Mouse (Mus musculus): ENCODE results near the gene Ctrl. TPM values are rescaled to one million over a fixed set of nuclear protein-coding genes. Genes with fewer than 3 reads are reported as not detected.
"Not testable (repeated sequence)": the region's sequence is repeated elsewhere in the genome, so short reads cannot be mapped to it uniquely, and the experiment has no call there.

Ctrl gene
- polyA plus RNA-seq (2012; ENCODE audit: insufficient read depth, insufficient read length, missing spikeins), result not detected in 2 replicates

DNA sequence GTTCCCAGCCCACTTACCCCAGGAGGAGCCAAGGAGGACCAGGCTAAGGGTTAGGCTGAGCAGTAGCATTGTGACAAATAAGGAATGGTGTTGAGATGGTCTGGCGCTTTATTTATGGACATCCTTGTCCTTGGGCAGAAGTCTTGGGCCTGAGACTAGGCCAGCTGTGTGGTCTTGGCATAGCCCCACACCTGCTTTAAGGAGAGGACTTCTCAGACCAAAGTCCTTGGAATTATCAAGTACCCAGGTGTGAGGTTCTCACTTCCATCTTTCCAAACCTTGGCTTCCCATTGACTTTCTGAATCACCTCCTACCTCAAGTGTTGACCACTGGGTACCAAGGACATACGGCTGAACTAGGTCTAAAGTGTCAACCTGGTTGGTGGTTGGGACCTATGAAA lies at the start of gene Ctrl:
Gene Ctrl, minus strand, starts transcription at position 101 of the 400 bp plus-strand sequence.
- H3K4me3 ChIP-seq (ENCODE audit: insufficient read depth, low read depth, low read length), result no peak within 1 kb of the TSS
- H3K27ac ChIP-seq (replicated peaks; ENCODE audit: low read depth, low read length), result no peak within 1 kb of the TSS

GRCm38 (mm10) chr8:105983406-105983805 lies 49.7 kb upstream of the Ctrl start:
- H3K27ac ChIP-seq (replicated peaks; ENCODE audit: low read depth, low read length); H3K4me1 ChIP-seq (ENCODE audit: control insufficient read depth, insufficient read depth, insufficient read length, low read length); H3K4me3 ChIP-seq (ENCODE audit: insufficient read depth, low read depth, low read length): not testable (repeated sequence)

More for the DNA sequence above, at the start of gene Ctrl:
- H3K4me1 ChIP-seq (ENCODE audit: control insufficient read depth, insufficient read depth, insufficient read length, low read length), result no peaks in the 10 kb centered on the region; the same call in 1 of the 2 replicates

GRCm38 (mm10) chr8:105981146-105981545 lies 47.5 kb upstream of the Ctrl start:
- Histone ChIP-seq H3K4me1 (ENCODE audit: control insufficient read depth, insufficient read depth, insufficient read length, low read length) (no peaks in the 10 kb centered on the region), H3K4me3 (ENCODE audit: insufficient read depth, low read depth, low read length) (no peak overlapping the region), H3K27ac (replicated peaks; ENCODE audit: low read depth, low read length) (no peak overlapping the region)

GRCm38 (mm10) chr8:105979325-105979724 lies 45.7 kb upstream of the Ctrl start, which contains the start of gene Dpep3:
Dpep3 (minus strand) TSS chr8:105979429.
- H3K4me3 ChIP-seq (ENCODE audit: insufficient read depth, low read depth, low read length), result no peak within 1 kb of the TSS
- no peak within 1 kb of the TSS for H3K27ac ChIP-seq (replicated peaks; ENCODE audit: low read depth, low read length)
- no peaks in the 10 kb centered on the region for H3K4me1 ChIP-seq (ENCODE audit: control insufficient read depth, insufficient read depth, insufficient read length, low read length)

DNA sequence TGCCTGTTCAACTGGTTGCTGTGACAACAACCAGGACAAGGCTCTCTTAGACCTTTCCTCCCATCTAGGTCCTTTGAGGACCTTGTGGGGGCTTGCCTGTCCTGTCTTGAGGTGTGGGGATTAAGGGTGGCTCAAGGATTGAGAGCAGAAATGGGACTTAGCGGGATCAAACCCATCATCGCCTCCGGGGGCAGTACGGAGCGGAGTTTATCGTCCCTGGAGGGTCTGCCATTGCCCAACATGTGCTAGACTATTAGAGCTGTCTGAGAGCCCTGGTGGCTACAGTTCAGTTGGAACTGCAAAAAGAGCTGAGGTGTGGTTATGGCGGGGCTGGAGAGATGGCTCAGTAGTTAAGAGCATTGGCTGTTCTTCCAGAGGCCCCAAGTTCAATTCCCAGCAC lies 41.7 kb upstream of the Ctrl start:
- no peak overlapping the region for H3K27ac ChIP-seq (replicated peaks; ENCODE audit: low read depth, low read length)
- H3K4me1 ChIP-seq (ENCODE audit: control insufficient read depth, insufficient read depth, insufficient read length, low read length), result no peaks in the 10 kb centered on the region
- H3K4me3 ChIP-seq (ENCODE audit: insufficient read depth, low read depth, low read length), result no peak overlapping the region

GRCm38 (mm10) chr8:105971019-105971720 lies 37.5 kb upstream of the Ctrl start:
- H3K27ac ChIP-seq (replicated peaks; ENCODE audit: low read depth, low read length), result no peak overlapping the region

DNA sequence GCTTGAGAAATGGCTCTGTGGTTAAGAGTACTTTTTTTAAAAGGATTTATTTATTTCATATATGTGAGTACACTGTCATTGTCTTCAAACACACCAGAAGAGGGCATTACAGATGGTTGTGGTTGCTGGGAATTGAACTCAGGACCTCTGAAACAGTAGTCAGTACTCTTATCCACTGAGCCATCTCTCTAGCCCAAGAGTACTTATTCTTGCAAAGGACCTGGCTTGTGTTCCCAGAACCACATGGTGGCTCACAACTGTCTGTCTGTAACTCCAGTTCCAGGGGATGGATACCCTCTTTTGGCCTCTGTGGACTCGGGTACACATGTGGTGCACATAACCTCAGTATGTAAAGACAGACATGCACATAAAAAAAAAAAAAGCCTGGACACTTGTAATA lies 35.7 kb upstream of the Ctrl start:
- no peak overlapping the region for H3K4me3 ChIP-seq (ENCODE audit: insufficient read depth, low read depth, low read length)
- peaks cover 2% of the 10 kb centered on the region; the same call in 1 of the 2 replicates for H3K4me1 ChIP-seq (ENCODE audit: control insufficient read depth, insufficient read depth, insufficient read length, low read length)
- H3K27ac ChIP-seq (replicated peaks; ENCODE audit: low read depth, low read length), result no peak overlapping the region

More at GRCm38 (mm10) chr8:105971019-105971720, 37.5 kb upstream of the Ctrl start:
- Histone ChIP-seq H3K4me1 (ENCODE audit: control insufficient read depth, insufficient read depth, insufficient read length, low read length) (peaks cover 2% of the 10 kb centered on the region; the same call in 1 of the 2 replicates), H3K4me3 (ENCODE audit: insufficient read depth, low read depth, low read length) (no peak overlapping the region)

GRCm38 (mm10) chr8:105966692-105967311 lies 33.1 kb upstream of the Ctrl start:
- no peak overlapping the region for H3K27ac ChIP-seq (replicated peaks; ENCODE audit: low read depth, low read length)
- peak overlapping the region; percentile 96 for H3K4me3 ChIP-seq (ENCODE audit: insufficient read depth, low read depth, low read length)
- peaks cover 2% of the 10 kb centered on the region; the same call in 1 of the 2 replicates for H3K4me1 ChIP-seq (ENCODE audit: control insufficient read depth, insufficient read depth, insufficient read length, low read length)

GRCm38 (mm10) chr8:105965905-105966341 lies 32.3 kb upstream of the Ctrl start, which contains the start of gene Slc12a4:
Slc12a4 (minus strand) TSS chr8:105966097.
- peak within 1 kb of the TSS; percentile 96 for H3K4me3 ChIP-seq (ENCODE audit: insufficient read depth, low read depth, low read length)
- H3K4me1 ChIP-seq (ENCODE audit: control insufficient read depth, insufficient read depth, insufficient read length, low read length), result peaks cover 5% of the 10 kb centered on the region; the same call in 1 of the 2 replicates
- H3K27ac ChIP-seq (replicated peaks; ENCODE audit: low read depth, low read length), result peak within 1 kb of the TSS; percentile 89

DNA sequence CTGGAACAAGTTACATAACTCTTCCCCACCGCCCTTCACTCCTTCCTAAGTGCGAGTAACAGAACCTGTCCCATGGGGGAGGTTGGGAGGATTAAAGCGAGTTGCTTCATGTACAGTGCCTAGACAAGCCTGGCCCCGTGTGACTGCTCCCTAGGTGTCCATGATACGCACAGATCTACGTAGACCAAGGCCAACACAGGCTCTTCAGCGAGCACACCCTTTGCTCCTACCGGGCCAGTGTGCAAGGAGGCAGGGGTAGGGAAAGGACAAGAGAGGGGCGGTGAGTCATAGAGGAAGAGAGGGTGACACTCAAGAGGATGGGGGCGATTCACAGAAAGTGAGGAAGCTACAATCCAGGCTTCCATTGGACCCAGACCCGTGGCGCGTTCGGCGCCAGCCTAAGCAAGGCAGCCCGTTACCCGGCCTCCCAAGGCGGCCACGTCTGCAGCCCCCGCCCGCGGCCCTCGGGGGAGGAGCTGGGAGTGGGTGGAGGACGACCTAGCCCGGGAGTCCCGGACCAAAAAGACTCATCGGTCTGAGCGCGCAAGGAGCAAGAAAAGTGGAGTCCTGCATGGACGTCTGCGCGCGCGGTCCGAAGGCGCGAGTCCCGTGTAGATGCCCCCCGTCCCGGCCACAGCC lies 31.7 kb upstream of the Ctrl start:
- Histone ChIP-seq H3K27ac (replicated peaks; ENCODE audit: low read depth, low read length) (peak overlapping the region; percentile 89), H3K4me3 (ENCODE audit: insufficient read depth, low read depth, low read length) (peak overlapping the region; percentile 96), H3K4me1 (ENCODE audit: control insufficient read depth, insufficient read depth, insufficient read length, low read length) (peaks cover 5% of the 10 kb centered on the region; the same call in 1 of the 2 replicates)

DNA sequence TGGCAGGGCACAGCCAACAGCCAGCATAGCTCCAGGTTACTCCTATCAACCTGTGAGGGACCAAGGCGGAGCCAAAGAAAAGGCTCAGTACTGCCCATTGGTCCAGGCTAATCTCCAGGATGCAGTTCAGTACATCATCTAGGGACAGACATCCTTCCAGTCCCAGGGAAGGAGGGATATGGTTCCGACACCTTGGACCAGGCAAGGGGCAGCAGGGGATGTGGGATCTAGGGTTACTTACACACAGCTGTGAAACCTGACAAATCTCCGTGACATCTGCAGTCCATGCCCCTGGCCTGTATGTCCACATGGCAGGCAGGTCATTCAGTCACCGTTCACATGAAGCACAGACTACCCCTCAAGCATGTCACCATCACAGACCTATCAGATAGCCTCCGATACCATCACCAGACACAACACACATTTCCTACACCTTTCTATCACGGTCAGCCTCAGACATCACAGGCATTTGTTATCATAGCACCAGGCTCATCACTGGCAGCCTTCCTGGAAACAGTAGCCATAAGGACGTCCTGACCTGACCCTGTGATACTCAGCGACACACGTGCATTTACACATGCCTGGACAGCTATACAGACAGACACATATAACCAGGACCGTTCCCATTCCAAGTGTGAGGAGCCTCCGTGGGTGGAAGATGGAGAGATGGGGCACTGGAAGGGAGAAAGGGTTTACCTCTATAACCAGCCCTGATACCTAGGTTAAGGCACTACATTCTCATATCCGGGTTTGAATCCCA lies 31.0 kb upstream of the Ctrl start:
- Histone ChIP-seq H3K4me1 (ENCODE audit: control insufficient read depth, insufficient read depth, insufficient read length, low read length) (peaks cover 7% of the 10 kb centered on the region; the same call in 1 of the 2 replicates), H3K4me3 (ENCODE audit: insufficient read depth, low read depth, low read length) (peak overlapping the region; percentile 96), H3K27ac (replicated peaks; ENCODE audit: low read depth, low read length) (no peak overlapping the region)

GRCm38 (mm10) chr8:105961536-105961935 lies 27.9 kb upstream of the Ctrl start:
- Histone ChIP-seq H3K4me1 (ENCODE audit: control insufficient read depth, insufficient read depth, insufficient read length, low read length) (peaks cover 14% of the 10 kb centered on the region; the same call in 1 of the 2 replicates), H3K4me3 (ENCODE audit: insufficient read depth, low read depth, low read length) (no peak overlapping the region), H3K27ac (replicated peaks; ENCODE audit: low read depth, low read length) (no peak overlapping the region)

- H3K4me3 ChIP-seq (ENCODE audit: insufficient read depth, low read depth, low read length), result no peak overlapping the region
- peaks cover 13% of the 10 kb centered on the region; the same call in 1 of the 2 replicates for H3K4me1 ChIP-seq (ENCODE audit: control insufficient read depth, insufficient read depth, insufficient read length, low read length)
- H3K27ac ChIP-seq (replicated peaks; ENCODE audit: low read depth, low read length), result no peak overlapping the region
These were observed 27.4 kb upstream of the Ctrl start for GRCm38 (mm10) chr8:105961101-105961500.

GRCm38 (mm10) chr8:105959350-105959749 lies 25.7 kb upstream of the Ctrl start:
- Histone ChIP-seq H3K27ac (replicated peaks; ENCODE audit: low read depth, low read length) (no peak overlapping the region), H3K4me1 (ENCODE audit: control insufficient read depth, insufficient read depth, insufficient read length, low read length) (peaks cover 13% of the 10 kb centered on the region; the same call in 1 of the 2 replicates)

More at GRCm38 (mm10) chr8:105959350-105959749, 25.7 kb upstream of the Ctrl start:
- no peak overlapping the region for H3K4me3 ChIP-seq (ENCODE audit: insufficient read depth, low read depth, low read length)

Measured in brown adipose tissue, adult 24 weeks (tissue).